Mouse (Mus musculus): ENCODE measurements around the gene Trappc2l. TPM values are rescaled to one million over a fixed set of nuclear protein-coding genes. Genes with fewer than 3 reads are reported as not detected.
A peak's percentile ranks its signal among the peaks of the same experiment; 100 is the strongest.

Trappc2l gene
- polyA plus RNA-seq, 1 experiment from 2014 or later, result 46.3 TPM

DNA sequence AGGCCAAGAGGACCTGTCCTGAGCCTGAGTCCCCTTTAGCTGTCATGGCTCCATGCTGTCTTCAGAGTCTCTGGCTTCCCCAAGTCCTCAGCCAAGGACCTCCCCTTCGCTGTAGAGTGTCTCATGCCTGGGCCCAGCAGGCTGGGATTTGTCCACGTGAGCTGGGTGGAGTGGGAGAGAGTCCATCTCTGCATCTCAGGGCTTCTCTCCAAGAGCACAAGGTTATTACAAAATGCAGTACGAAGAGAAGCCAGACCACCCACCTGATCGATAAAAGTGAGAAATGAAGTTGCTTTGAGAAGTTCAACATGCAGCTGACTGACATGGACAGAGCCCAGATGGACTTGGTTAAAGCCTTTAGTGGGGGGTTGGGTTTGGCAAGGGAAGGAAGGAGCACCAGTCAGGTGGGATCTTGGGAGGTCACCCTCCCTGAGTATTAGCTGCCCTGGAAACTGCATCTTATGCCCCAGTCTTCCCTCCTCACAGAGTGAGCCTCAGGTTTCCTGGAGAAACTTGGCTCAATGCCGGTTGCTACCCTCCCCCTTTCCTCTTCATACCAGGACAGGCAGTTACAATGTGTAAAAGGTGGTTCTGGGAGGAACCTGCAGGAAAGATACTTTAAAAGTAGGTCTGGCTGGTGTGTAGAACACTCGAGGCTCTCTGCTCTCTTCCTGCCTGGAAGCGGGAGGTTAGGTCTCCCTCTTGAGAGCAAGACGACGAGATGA lies 4.9 kb downstream of the Trappc2l start:
- Histone ChIP-seq H3K9me3 (no peaks in the 10 kb centered on the region), H3K9ac (no peak overlapping the region), H3K27me3 (no peaks in the 10 kb centered on the region), H3K36me3 (peaks cover 14% of the 10 kb centered on the region), H3K4me3 (no peak overlapping the region), H3K27ac (peak overlapping the region; percentile 37; the same call in 1 of the 2 replicates), H3K4me1 (peaks cover 24% of the 10 kb centered on the region), H3K4me2 (replicated peaks) (no peak overlapping the region)
- 59% methylated on average over 9 of the region's 9 CpGs for WGBS
- no peak for ATAC-seq (ENCODE audit: insufficient number of reproducible peaks, insufficient read depth, low FRiP score, low TSS enrichment)

DNA sequence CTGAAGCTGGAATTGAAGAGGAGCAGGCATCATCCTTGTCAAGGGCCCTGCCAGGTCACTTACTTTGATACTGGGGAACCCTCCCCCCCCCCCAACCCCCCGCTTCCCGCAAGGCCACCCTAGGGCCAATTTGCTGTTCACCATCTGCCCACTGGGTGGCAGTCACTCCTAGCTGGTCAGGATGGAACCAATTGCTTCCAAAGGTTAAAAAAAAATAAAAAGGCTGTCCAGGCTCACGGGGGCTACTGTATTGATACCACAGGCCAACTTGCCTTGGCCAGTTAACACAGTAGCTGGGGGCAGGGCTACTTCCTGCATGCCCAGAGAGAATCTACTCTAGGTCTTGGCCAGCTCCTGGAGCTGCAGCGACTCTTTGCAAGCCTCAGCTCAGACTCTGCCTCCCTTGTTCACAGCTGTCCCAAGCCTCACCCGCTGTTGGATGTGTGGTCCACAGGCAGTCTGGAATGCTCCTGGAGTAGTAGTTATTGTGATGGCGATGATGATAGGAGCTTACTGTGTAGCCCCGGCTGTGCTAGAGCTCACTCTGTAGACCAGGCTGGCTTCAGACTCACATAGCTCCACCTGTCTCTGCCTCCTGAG lies 6.6 kb downstream of the Trappc2l start:
- no peaks in the 10 kb centered on the region for H3K9me3 ChIP-seq
- no peak overlapping the region for H3K27ac ChIP-seq
- no peak overlapping the region for H3K4me2 ChIP-seq (replicated peaks)
- no peak overlapping the region for H3K9ac ChIP-seq
- H3K36me3 ChIP-seq, result peaks cover 14% of the 10 kb centered on the region
- H3K4me3 ChIP-seq, result no peak overlapping the region
- H3K27me3 ChIP-seq, result no peaks in the 10 kb centered on the region
- WGBS, result 26% methylated on average over 5 of the region's 7 CpGs
- no peak for ATAC-seq (ENCODE audit: insufficient number of reproducible peaks, insufficient read depth, low FRiP score, low TSS enrichment)
- peaks cover 14% of the 10 kb centered on the region for H3K4me1 ChIP-seq

DNA sequence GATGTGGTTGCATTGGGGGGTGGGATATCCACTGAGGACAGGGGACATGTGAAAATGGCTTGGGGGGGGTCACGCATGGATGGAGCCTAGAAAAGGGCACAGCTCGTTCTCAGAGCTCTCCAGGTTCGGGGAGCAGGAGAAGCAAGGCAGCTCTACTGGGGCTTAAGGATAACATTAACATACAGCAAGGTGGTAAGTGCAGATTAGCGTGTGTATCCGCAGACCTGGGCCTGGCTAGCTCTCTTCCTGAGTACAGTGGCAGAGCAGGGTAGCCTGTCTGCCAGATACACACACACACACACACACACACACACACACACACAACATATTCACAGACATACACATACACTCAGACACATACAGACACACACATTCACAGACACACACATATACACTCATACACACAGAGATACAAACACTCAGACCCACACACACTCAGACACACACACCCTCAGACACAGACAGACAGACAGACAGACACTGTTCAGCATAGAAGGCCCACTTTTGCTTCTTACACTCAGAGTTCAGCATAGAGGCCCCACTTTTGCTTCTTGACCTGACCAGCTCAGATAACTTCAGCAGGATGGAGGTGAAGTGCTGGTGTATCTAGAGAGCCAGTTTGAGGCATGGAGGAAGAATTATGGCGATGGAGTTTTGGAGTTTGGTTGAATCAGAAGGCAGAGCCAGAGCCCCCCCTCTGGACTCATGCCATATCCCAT lies 7.4 kb downstream of the Trappc2l start:
- no peak overlapping the region for H3K4me2 ChIP-seq (replicated peaks)
- WGBS, result 61% methylated on average over 6 of the region's 6 CpGs
- H3K4me1 ChIP-seq, result peaks cover 14% of the 10 kb centered on the region

DNA sequence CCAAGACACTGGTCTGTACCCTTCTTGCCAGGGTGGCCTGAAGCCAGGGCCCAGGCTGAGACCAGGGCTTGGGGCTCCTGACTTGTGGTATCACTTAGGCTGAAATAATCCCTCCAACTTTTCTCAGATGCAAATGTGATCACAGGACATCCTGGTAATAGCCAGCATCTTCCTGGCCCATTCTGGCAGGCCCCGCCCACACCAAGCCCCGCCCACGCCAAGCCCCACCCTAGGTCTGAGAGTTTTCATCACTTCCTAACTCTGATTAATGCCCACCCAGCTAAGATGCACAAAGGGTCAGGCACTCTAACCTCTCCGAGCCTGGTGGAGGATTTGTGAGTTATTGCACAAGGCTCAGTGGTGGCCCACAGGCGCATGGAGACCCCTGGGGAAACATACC lies 9.0 kb downstream of the Trappc2l start:
- no peaks in the 10 kb centered on the region for H3K36me3 ChIP-seq
- H3K4me1 ChIP-seq, result peaks cover 14% of the 10 kb centered on the region
- H3K4me2 ChIP-seq (replicated peaks), result no peak overlapping the region
- no peak overlapping the region for H3K9ac ChIP-seq
- ATAC-seq (ENCODE audit: insufficient number of reproducible peaks, insufficient read depth, low FRiP score, low TSS enrichment), result no peak
- no peaks in the 10 kb centered on the region for H3K27me3 ChIP-seq
- H3K9me3 ChIP-seq, result no peaks in the 10 kb centered on the region
- peak overlapping the region; percentile 65 for H3K27ac ChIP-seq
- no peak overlapping the region for H3K4me3 ChIP-seq
- WGBS, result 27% methylated on average over 5 of the region's 5 CpGs

More for the DNA sequence above, 7.4 kb downstream of the Trappc2l start:
- H3K36me3 ChIP-seq, result peaks cover 10% of the 10 kb centered on the region
- no peaks in the 10 kb centered on the region for H3K9me3 ChIP-seq
- no peak for ATAC-seq (ENCODE audit: insufficient number of reproducible peaks, insufficient read depth, low FRiP score, low TSS enrichment)
- H3K9ac ChIP-seq, result no peak overlapping the region
- no peak overlapping the region for H3K27ac ChIP-seq
- no peaks in the 10 kb centered on the region for H3K27me3 ChIP-seq
- no peak overlapping the region for H3K4me3 ChIP-seq

DNA sequence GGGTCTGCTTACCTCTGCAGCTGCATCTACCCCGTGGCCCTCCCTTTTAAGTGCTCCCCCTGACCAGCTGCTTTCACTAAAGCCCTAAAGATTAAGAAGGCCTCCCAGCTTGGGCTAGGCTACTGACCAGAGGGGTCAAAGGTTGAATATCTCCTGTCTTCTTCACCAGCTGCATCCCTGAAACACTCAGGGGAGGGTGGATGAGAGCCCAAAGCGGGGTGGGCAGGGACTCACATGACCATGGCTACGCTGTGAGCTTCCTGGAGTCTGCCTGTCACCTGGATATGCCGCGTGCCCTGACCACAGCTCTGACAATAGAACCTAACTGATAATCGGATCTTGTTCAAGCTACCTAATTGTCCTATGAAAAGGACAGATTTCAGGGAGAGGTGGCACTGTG lies 11.3 kb downstream of the Trappc2l start, which contains the start of gene Pabpn1l:
Gene Pabpn1l (minus strand): TSS at position 13 of the 400 bp plus-strand sequence.
- Histone ChIP-seq H3K27me3 (peaks cover 7% of the 10 kb centered on the region; the same call in 1 of the 2 replicates), H3K9me3 (no peaks in the 10 kb centered on the region), H3K27ac (no peak within 1 kb of the TSS), H3K36me3 (no peaks in the 10 kb centered on the region), H3K9ac (no peak within 1 kb of the TSS), H3K4me2 (replicated peaks) (no peak within 1 kb of the TSS), H3K4me3 (no peak within 1 kb of the TSS), H3K4me1 (peaks cover 14% of the 10 kb centered on the region)
- ATAC-seq (ENCODE audit: insufficient number of reproducible peaks, insufficient read depth, low FRiP score, low TSS enrichment), result no peak
- WGBS, result 55% methylated on average over 6 of the region's 6 CpGs

DNA sequence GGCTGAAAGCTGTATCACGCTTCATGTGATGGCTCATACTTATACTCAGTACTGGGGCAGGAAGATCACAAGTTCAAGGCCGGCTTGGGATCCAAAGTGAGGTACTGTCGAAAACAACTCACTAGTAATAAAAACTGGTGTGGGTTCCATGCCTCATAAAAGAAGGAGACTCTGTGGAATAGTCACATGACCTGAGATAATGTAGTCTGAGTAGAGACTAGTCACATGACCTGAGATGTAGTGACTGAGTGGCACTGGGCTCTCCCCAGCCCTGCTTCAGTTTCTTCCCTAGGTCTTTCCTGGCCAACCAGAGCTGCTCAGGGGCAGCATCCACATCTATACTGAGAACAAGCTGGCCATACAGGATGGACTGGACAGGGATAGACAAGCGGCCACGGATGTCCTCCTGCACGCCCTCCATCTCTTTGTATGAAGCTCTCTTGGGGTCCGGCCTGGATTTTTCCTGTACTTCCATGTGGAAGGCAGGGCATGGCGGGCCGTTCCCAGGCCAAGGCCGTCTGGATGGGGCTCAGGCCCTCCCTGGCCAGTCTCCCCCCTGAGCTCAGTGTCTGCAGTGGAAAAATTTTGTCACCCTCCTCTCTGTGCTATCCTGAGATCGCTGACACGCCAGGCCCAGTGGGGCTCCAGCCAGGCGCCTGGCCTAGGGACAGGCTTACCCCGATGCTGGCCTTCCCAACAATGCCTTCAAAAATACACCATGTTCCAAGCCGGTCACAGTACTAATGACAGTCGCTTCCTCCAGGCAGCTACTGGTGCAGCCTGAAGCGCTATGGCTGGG lies 12.6 kb downstream of the Trappc2l start:
- ATAC-seq (ENCODE audit: insufficient number of reproducible peaks, insufficient read depth, low FRiP score, low TSS enrichment), result no peak
- Histone ChIP-seq H3K4me1 (peaks cover 9% of the 10 kb centered on the region), H3K27me3 (peaks cover 8% of the 10 kb centered on the region; the same call in 1 of the 2 replicates), H3K27ac (no peak overlapping the region), H3K9me3 (no peaks in the 10 kb centered on the region), H3K36me3 (no peaks in the 10 kb centered on the region), H3K4me3 (no peak overlapping the region), H3K4me2 (replicated peaks) (no peak overlapping the region), H3K9ac (no peak overlapping the region)
- 89% methylated on average over 17 of the region's 17 CpGs for WGBS

DNA sequence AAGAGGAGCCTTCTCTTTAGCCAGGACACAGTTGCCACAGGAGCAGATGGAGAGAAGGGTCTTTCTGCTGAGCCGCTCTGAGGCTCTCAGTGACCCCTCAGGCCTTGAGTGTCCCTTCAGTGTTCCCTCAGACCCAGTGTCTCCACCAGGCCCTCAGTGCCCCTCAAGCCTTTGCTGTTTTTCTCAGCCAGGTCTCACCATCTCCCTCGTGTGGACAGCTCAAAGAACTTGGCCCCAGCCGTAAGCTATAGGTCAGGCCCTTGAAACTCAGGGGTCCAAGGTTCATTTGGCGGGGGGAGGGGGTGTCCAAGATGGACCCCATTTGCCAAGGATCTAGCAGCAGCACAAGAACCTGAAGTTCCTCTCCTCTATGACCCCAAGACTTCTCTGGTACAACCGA lies 13.2 kb downstream of the Trappc2l start:
- Histone ChIP-seq H3K9ac (no peak overlapping the region), H3K9me3 (no peaks in the 10 kb centered on the region), H3K36me3 (no peaks in the 10 kb centered on the region), H3K4me3 (no peak overlapping the region), H3K27ac (no peak overlapping the region), H3K4me2 (replicated peaks) (no peak overlapping the region), H3K4me1 (peaks cover 5% of the 10 kb centered on the region), H3K27me3 (peaks cover 8% of the 10 kb centered on the region; the same call in 1 of the 2 replicates)
- no peak for ATAC-seq (ENCODE audit: insufficient number of reproducible peaks, insufficient read depth, low FRiP score, low TSS enrichment)
- 66% methylated on average over 5 of the region's 5 CpGs for WGBS

DNA sequence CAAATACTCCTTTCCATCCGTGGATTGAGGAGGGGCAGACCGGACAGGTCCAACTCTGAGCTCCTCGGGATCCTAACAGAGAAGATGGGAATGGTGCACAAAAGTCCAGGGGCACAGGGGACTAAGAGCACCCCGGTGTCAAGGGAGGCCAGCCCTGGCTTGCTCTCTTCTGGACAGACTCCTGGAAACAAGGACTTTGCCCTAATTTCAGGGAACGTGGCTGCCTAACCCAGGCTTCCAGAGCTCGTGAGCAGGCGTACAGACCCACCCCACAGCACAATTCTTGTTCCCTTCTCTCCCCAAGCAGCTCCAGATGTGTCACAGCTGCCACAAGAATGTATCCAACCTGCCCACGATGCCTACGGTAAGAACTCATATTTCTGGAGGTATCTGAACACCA lies 14.4 kb downstream of the Trappc2l start:
- no peaks in the 10 kb centered on the region for H3K36me3 ChIP-seq
- no peak overlapping the region for H3K4me3 ChIP-seq
- H3K9me3 ChIP-seq, result no peaks in the 10 kb centered on the region
- no peak overlapping the region for H3K4me2 ChIP-seq (replicated peaks)
- H3K4me1 ChIP-seq, result 0 out of 2 replicates have a peak, but pooled peaks cover 7% of the 10 kb centered on the region
- no peak overlapping the region for H3K27ac ChIP-seq
- H3K27me3 ChIP-seq, result peaks cover 15% of the 10 kb centered on the region; the same call in 1 of the 2 replicates
- 74% methylated on average over 9 of the region's 9 CpGs for whole genome bisulfite sequencing
- no peak for ATAC-seq (ENCODE audit: insufficient number of reproducible peaks, insufficient read depth, low FRiP score, low TSS enrichment)
- no peak overlapping the region for H3K9ac ChIP-seq

DNA sequence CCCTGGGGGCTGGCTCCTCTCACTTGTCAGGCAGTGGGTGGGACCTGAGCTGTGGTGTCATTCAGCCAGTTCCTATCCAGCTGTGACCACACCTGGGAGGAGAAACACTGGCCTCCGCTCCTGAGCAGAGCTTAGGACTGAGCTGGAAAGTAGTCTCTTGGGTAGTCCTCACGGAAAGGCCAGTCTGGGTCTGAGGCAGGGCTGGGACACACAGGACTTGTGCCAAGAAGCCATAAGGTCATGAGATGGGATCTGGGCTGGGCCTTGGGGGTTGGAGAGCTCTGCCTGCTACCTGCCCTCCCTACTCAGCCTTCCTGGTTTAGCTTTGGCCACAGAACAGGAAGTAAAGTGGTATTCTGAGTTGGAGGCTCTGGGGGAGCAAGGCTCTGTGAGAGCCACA lies 15.5 kb downstream of the Trappc2l start:
- no peaks in the 10 kb centered on the region for H3K9me3 ChIP-seq
- H3K27ac ChIP-seq, result no peak overlapping the region
- no peak overlapping the region for H3K9ac ChIP-seq
- peaks cover 16% of the 10 kb centered on the region; the same call in 1 of the 2 replicates for H3K27me3 ChIP-seq
- H3K36me3 ChIP-seq, result no peaks in the 10 kb centered on the region
- H3K4me2 ChIP-seq (replicated peaks), result no peak overlapping the region
- H3K4me3 ChIP-seq, result no peak overlapping the region
- WGBS, result 76% methylated on average over 2 of the region's 2 CpGs
- H3K4me1 ChIP-seq, result 0 out of 2 replicates have a peak, but pooled peaks cover 8% of the 10 kb centered on the region
- no peak for ATAC-seq (ENCODE audit: insufficient number of reproducible peaks, insufficient read depth, low FRiP score, low TSS enrichment)

DNA sequence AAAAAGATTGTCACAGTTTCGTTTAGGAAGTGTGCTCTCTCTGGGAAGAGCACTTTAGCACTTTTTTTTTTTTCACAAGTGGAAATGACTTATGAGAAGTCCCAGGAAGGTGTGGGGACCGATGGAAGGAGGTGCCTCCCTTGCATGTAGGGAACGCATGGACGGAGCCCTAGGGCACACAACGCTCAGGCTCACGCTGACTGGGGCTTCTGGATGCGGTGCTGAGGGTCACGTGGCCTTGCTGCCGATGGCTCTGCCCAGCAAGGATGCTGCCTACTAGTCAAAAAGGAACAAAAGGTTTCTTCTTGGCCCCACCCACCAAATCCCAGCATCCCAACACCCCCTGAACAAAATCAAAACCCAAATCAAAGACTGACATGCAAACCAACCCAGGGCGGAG lies 17.9 kb downstream of the Trappc2l start:
- H3K36me3 ChIP-seq, result no peaks in the 10 kb centered on the region
- no peak for ATAC-seq (ENCODE audit: insufficient number of reproducible peaks, insufficient read depth, low FRiP score, low TSS enrichment)
- H3K27ac ChIP-seq, result no peak overlapping the region
- no peak overlapping the region for H3K9ac ChIP-seq
- H3K4me1 ChIP-seq, result 0 out of 2 replicates have a peak, but pooled peaks cover 8% of the 10 kb centered on the region
- peaks cover 16% of the 10 kb centered on the region; the same call in 1 of the 2 replicates for H3K27me3 ChIP-seq
- WGBS, result 30% methylated on average over 10 of the region's 10 CpGs
- H3K9me3 ChIP-seq, result no peaks in the 10 kb centered on the region
- H3K4me2 ChIP-seq (replicated peaks), result no peak overlapping the region
- H3K4me3 ChIP-seq, result no peak overlapping the region

DNA sequence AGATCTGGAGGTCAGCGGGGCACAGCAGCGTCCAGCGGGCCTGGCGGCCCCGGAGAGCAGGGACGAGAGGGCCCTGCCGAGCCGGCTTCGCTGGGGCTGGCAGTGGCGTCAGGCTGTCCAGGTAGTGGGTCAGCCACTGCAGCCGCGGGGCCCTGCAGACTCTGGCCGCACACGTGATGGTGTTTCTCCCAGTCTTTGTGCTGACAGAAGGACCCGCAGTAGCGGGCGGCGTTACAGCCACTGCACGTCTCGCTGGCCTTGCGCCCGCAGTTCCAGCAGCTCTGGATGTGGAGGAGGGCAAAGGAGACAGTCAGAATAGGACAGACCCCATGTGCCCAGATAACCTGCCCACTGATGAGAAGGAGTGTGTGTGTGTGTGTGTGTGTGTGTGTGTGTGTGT lies 19.3 kb downstream of the Trappc2l start:
- H3K27me3 ChIP-seq, result peaks cover 16% of the 10 kb centered on the region; the same call in 1 of the 2 replicates
- no peaks in the 10 kb centered on the region for H3K36me3 ChIP-seq
- H3K4me2 ChIP-seq (replicated peaks), result peak overlapping the region; percentile 26
- H3K9ac ChIP-seq, result peak overlapping the region; percentile 27; the same call in 1 of the 2 replicates
- H3K27ac ChIP-seq, result no peak overlapping the region
- H3K9me3 ChIP-seq, result no peaks in the 10 kb centered on the region
- 46% methylated on average over 22 of the region's 22 CpGs for WGBS
- ATAC-seq (ENCODE audit: insufficient number of reproducible peaks, insufficient read depth, low FRiP score, low TSS enrichment), result no peak
- H3K4me1 ChIP-seq, result peaks cover 8% of the 10 kb centered on the region; the same call in 1 of the 2 replicates
- H3K4me3 ChIP-seq, result peak overlapping the region; percentile 6

Measured in embryonic facial prominence, embryonic 12.5 days (tissue).